Mouse (Mus musculus) MEL (cell line): Measurements from ENCODE around the gene Tnfaip8l3.

Experiments used
- CTCF ChIP-seq, 3 experiments: IDR thresholded peaks in 2 of 3; conservative IDR thresholded peaks in 1 of 3; 2 replicates each; pipeline ENCODE4 v1.5.1; 2011 to 2012; ENCODE audit warnings: low read length in 3 of 3, low read depth in 2 of 3, mild to moderate bottlenecking in 2 of 3, improper control_type of control experiment in 1 of 3, inconsistent platforms in 1 of 3, mixed read lengths in 1 of 3, moderate library complexity in 1 of 3; ENCODE audit not compliant: control insufficient read depth in 1 of 3, insufficient read depth in 1 of 3, poor library complexity in 1 of 3, severe bottlenecking in 1 of 3
- EP300 ChIP-seq, 2 experiments: IDR thresholded peaks; 2 replicates each; pipeline ENCODE4 v1.6.1; 2011; ENCODE audit warnings: improper control_type of control experiment in 2 of 2, low read length in 2 of 2, low read depth in 1 of 2, mild to moderate bottlenecking in 1 of 2
- GABPA ChIP-seq: IDR thresholded peaks from 2 replicates; pipeline ENCODE4 v1.6.1; 2012; ENCODE audit warnings: low read depth, mild to moderate bottlenecking, inconsistent platforms, low read length, improper control_type of control experiment, moderate library complexity
- MXI1 ChIP-seq: IDR thresholded peaks from 2 replicates; pipeline ENCODE4 v1.6.1; 2011; ENCODE audit warnings: mild to moderate bottlenecking, low read depth, low read length, improper control_type of control experiment
- SMC3 ChIP-seq: IDR thresholded peaks from 2 replicates; pipeline ENCODE4 v1.6.1; 2011; ENCODE audit warnings: low read depth, low read length, improper control_type of control experiment

- TF ChIP-seq GABPA (no peak), SMC3 (no peak), MXI1 (no peak), EP300 (IDR thresholded peaks at IDR 0.05; ENCODE audit: low read depth in 1 of 2, low read length in 2 of 2) (no peak), CTCF (IDR thresholded peaks at IDR 0.05 in 2 of 3, conservative IDR thresholded peaks at IDR 0.05 in 1 of 3; ENCODE audit: control insufficient read depth in 1 of 3, insufficient read depth in 1 of 3, low read depth in 2 of 3, low read length in 3 of 3, poor library complexity in 1 of 3, severe bottlenecking in 1 of 3) (no peak)
Measured at GRCm38 (mm10) chr9:54068777-54069176, 589 bp upstream of the Tnfaip8l3 start.
